Mouse (Mus musculus): ENCODE results near the gene Opn5. TPM values are rescaled to one million over a fixed set of nuclear protein-coding genes. Genes with fewer than 3 reads are reported as not detected.

The Opn5 gene
- total and polyA plus RNA-seq, 2 experiments from 2014 or later = not detected

DNA sequence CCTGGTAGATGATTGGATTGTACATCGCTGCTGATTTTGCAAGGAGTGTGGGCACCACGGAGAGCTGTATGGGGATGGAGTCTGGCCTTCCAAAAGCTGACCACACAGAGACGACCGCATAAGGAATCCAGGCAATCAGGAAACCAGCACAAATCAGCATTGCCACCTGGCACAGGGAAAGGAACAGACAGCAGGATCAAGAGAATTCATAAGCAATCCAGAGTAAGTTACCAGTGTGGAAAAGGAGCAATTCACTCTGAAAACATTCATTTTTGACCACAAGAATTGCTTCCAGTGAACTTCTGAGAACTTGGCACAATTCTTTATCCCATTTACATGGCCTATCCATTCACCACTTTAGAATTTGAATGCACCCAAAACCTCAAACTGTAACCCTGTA, 30.6 kb downstream of the Opn5 start:
- Histone ChIP-seq H3K9ac (replicated peaks; ENCODE audit: low read depth, low read length) (no peak overlapping the region), H3K27ac (ENCODE audit: low read depth) (no peak overlapping the region), H3K4me2 (ENCODE audit: low read depth, low read length) (no peak overlapping the region), H3K27me3 (ENCODE audit: control insufficient read depth, insufficient read depth, low read length) (no peaks in the 10 kb centered on the region), H3K4me1 (ENCODE audit: control insufficient read depth, insufficient read depth) (no peaks in the 10 kb centered on the region), H3K36me3 (replicated peaks; ENCODE audit: control insufficient read depth, insufficient read depth, low read length) (no peaks in the 10 kb centered on the region), H3K4me3 (ENCODE audit: low read depth, low read length) (no peak overlapping the region), H3K9me3 (replicated peaks; ENCODE audit: control insufficient read depth, low read length) (no peaks in the 10 kb centered on the region)
- WGBS = 78% methylated on average over 4 of the region's 4 CpGs
- no peak for DNase-seq (ENCODE audit: low spot score)
- no peak for ATAC-seq (ENCODE audit: insufficient read depth, low read depth)
- TF ChIP-seq CTCF (IDR thresholded peaks at IDR 0.05; ENCODE audit: low read depth) (no peak), EP300 (IDR thresholded peaks at IDR 0.05; ENCODE audit: low read depth) (no peak)

DNA sequence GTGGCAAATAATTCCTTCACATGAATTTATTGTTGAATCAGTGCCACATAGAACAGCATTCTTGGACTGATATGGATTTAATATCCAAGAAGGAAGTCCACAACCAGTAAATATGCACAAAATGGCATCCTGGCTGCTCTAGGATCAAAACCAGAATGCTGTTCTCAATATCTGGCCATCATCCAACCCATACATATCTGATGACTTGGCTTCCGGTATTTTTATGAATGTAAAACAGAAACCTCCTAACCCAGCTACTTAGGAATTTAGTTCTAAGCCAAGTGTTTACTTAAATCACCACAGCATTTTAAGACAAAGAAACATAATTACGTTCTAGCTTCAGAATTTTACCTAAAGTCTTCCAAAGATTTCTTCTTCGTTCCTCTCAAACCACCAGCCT, 31.0 kb downstream of the Opn5 start:
- TF ChIP-seq EP300 (IDR thresholded peaks at IDR 0.05; ENCODE audit: low read depth) (no peak), CTCF (IDR thresholded peaks at IDR 0.05; ENCODE audit: low read depth) (no peak)
- Histone ChIP-seq H3K9me3 (replicated peaks; ENCODE audit: control insufficient read depth, low read length) (no peaks in the 10 kb centered on the region), H3K27ac (ENCODE audit: low read depth) (no peak overlapping the region), H3K9ac (replicated peaks; ENCODE audit: low read depth, low read length) (no peak overlapping the region), H3K4me2 (ENCODE audit: low read depth, low read length) (no peak overlapping the region), H3K27me3 (ENCODE audit: control insufficient read depth, insufficient read depth, low read length) (no peaks in the 10 kb centered on the region), H3K4me1 (ENCODE audit: control insufficient read depth, insufficient read depth) (no peaks in the 10 kb centered on the region), H3K36me3 (replicated peaks; ENCODE audit: control insufficient read depth, insufficient read depth, low read length) (no peaks in the 10 kb centered on the region), H3K4me3 (ENCODE audit: low read depth, low read length) (no peak overlapping the region)
- 68% methylated on average over 3 of the region's 3 CpGs for whole genome bisulfite sequencing
- no peak for DNase-seq (ENCODE audit: low spot score)
- ATAC-seq (ENCODE audit: insufficient read depth, low read depth) = no peak

GRCm38 (mm10) chr17:42576671-42577168, 34.5 kb downstream of the Opn5 start:
- ATAC-seq (ENCODE audit: insufficient read depth, low read depth) (peak; percentile 62), DNase-seq (ENCODE audit: low spot score) (peak; percentile 41)
- H3K36me3 ChIP-seq (replicated peaks; ENCODE audit: control insufficient read depth, insufficient read depth, low read length) = no peaks in the 10 kb centered on the region
- WGBS = 30% methylated on average over 6 of the region's 6 CpGs
- H3K4me3 ChIP-seq (ENCODE audit: low read depth, low read length) = no peak overlapping the region
- no peaks in the 10 kb centered on the region for H3K27me3 ChIP-seq (ENCODE audit: control insufficient read depth, insufficient read depth, low read length)
- H3K4me2 ChIP-seq (ENCODE audit: low read depth, low read length) = no peak overlapping the region
- TF ChIP-seq EP300 (IDR thresholded peaks at IDR 0.05; ENCODE audit: low read depth) (no peak), CTCF (IDR thresholded peaks at IDR 0.05; ENCODE audit: low read depth) (no peak)
- H3K9me3 ChIP-seq (replicated peaks; ENCODE audit: control insufficient read depth, low read length) = no peaks in the 10 kb centered on the region
- H3K9ac ChIP-seq (replicated peaks; ENCODE audit: low read depth, low read length) = no peak overlapping the region
- no peaks in the 10 kb centered on the region for H3K4me1 ChIP-seq (ENCODE audit: control insufficient read depth, insufficient read depth)
- H3K27ac ChIP-seq (ENCODE audit: low read depth) = no peak overlapping the region

DNA sequence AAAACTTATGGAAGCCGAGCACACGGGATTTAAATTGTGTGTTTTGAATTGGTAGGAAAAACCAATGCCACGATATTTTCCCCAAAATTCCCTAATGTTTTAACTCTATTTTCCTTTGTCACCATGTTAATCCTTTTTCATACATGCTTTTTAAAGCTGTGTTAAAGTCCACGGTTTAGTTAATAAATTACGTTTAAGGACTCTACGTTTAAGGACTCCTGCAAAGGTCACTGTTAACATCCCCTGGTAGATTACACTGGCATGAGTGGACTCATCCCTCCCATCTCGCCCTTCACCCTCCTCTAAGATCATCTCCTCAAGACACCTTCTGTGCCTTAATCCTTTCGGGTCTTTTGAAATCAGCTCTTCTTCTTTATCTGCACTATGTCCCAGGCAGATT, 37.4 kb downstream of the Opn5 start:
- no peak for DNase-seq (ENCODE audit: low spot score)
- H3K4me1 ChIP-seq (ENCODE audit: control insufficient read depth, insufficient read depth) = no peaks in the 10 kb centered on the region
- no peak overlapping the region for H3K4me2 ChIP-seq (ENCODE audit: low read depth, low read length)
- no peaks in the 10 kb centered on the region for H3K9me3 ChIP-seq (replicated peaks; ENCODE audit: control insufficient read depth, low read length)
- no peak overlapping the region for H3K9ac ChIP-seq (replicated peaks; ENCODE audit: low read depth, low read length)
- no peak for ATAC-seq (ENCODE audit: insufficient read depth, low read depth)
- TF ChIP-seq EP300 (IDR thresholded peaks at IDR 0.05; ENCODE audit: low read depth) (no peak), CTCF (IDR thresholded peaks at IDR 0.05; ENCODE audit: low read depth) (no peak)
- no peak overlapping the region for H3K27ac ChIP-seq (ENCODE audit: low read depth)
- H3K27me3 ChIP-seq (ENCODE audit: control insufficient read depth, insufficient read depth, low read length) = no peaks in the 10 kb centered on the region
- WGBS = 85% methylated on average over 8 of the region's 8 CpGs
- H3K36me3 ChIP-seq (replicated peaks; ENCODE audit: control insufficient read depth, insufficient read depth, low read length) = no peaks in the 10 kb centered on the region
- H3K4me3 ChIP-seq (ENCODE audit: low read depth, low read length) = no peak overlapping the region

DNA sequence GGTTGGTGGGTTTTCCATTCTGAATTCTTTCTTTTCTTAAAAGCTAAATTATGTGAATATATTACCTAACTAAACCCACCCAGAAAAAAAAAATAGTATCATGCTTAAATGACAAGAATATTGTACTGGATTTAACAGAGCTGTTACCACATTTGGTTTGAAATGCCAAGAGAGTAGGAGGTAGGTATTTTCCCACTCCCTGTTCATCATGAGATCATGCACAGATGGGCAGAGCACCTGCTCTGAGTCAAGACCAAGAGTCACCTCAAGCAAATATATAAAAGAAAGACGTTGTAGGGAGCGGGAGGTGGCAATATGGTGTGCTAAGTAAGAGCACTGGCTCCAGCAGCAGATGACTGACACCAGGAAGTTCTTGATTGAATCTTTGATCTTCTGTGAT, 61.6 kb downstream of the Opn5 start:
- H3K27me3 ChIP-seq (ENCODE audit: control insufficient read depth, insufficient read depth, low read length) = no peaks in the 10 kb centered on the region
- H3K4me2 ChIP-seq (ENCODE audit: low read depth, low read length) = no peak overlapping the region
- H3K4me1 ChIP-seq (ENCODE audit: control insufficient read depth, insufficient read depth) = no peaks in the 10 kb centered on the region
- no peak overlapping the region for H3K4me3 ChIP-seq (ENCODE audit: low read depth, low read length)
- H3K27ac ChIP-seq (ENCODE audit: low read depth) = no peak overlapping the region
- DNase-seq (ENCODE audit: low spot score) (no peak), ATAC-seq (ENCODE audit: insufficient read depth, low read depth) (no peak)
- WGBS = 78% methylated on average over 2 of the region's 2 CpGs
- TF ChIP-seq EP300 (IDR thresholded peaks at IDR 0.05; ENCODE audit: low read depth) = no peak
- no peak for TF ChIP-seq CTCF (IDR thresholded peaks at IDR 0.05; ENCODE audit: low read depth)
- no peaks in the 10 kb centered on the region for H3K9me3 ChIP-seq (replicated peaks; ENCODE audit: control insufficient read depth, low read length)
- H3K36me3 ChIP-seq (replicated peaks; ENCODE audit: control insufficient read depth, insufficient read depth, low read length) = no peaks in the 10 kb centered on the region
- no peak overlapping the region for H3K9ac ChIP-seq (replicated peaks; ENCODE audit: low read depth, low read length)

DNA sequence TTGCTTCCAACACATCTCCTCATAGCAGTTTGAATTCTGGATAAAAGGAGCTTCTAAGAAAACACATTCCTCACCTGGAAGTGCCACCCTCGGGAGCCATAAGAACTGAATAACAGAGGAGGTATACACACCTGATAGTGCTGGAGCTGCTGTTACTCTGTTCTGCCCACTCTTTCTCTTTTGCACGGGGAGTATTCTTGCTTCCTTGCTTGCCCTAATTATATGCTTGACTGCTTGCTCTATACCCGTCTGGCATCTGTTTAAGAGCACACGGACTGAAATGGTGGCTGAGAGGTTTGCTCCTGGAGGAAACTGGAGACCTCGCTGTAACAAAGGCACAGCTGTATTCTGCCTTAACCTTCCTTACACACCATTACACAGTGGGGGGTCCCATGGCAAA, 81.0 kb downstream of the Opn5 start:
- H3K4me2 ChIP-seq (ENCODE audit: low read depth, low read length) = no peak overlapping the region
- no peaks in the 10 kb centered on the region for H3K4me1 ChIP-seq (ENCODE audit: control insufficient read depth, insufficient read depth)
- no peak overlapping the region for H3K4me3 ChIP-seq (ENCODE audit: low read depth, low read length)
- no peak for TF ChIP-seq CTCF (IDR thresholded peaks at IDR 0.05; ENCODE audit: low read depth)
- TF ChIP-seq EP300 (IDR thresholded peaks at IDR 0.05; ENCODE audit: low read depth) = no peak
- no peaks in the 10 kb centered on the region for H3K9me3 ChIP-seq (replicated peaks; ENCODE audit: control insufficient read depth, low read length)
- no peak overlapping the region for H3K27ac ChIP-seq (ENCODE audit: low read depth)
- H3K9ac ChIP-seq (replicated peaks; ENCODE audit: low read depth, low read length) = no peak overlapping the region
- DNase-seq (ENCODE audit: low spot score) = no peak
- ATAC-seq (ENCODE audit: insufficient read depth, low read depth) = no peak
- no peaks in the 10 kb centered on the region for H3K27me3 ChIP-seq (ENCODE audit: control insufficient read depth, insufficient read depth, low read length)
- no peaks in the 10 kb centered on the region for H3K36me3 ChIP-seq (replicated peaks; ENCODE audit: control insufficient read depth, insufficient read depth, low read length)
- 60% methylated on average over 5 of the region's 5 CpGs for WGBS
